Mouse (Mus musculus) gastrocnemius, adult 2 months (tissue): ENCODE results near the gene Setx. TPM values are rescaled to one million over a fixed set of nuclear protein-coding genes. Genes with fewer than 3 reads are reported as not detected.

ENCODE experiments used
- DNase-seq: peaks from one replicate; pipeline ENCODE4 v3.0.0; 2022
- H3K27ac ChIP-seq: fragments of 200-600 bp; 2 replicates; pipeline ENCODE4 v1.8.1; 2022; ENCODE audit warnings: mild to moderate bottlenecking
- H3K4me3 ChIP-seq: fragments of 200-600 bp; 2 replicates; pipeline ENCODE4 v1.8.1; 2022; ENCODE audit warnings: mild to moderate bottlenecking, moderate library complexity
- CTCF ChIP-seq: fragments of 200-600 bp; IDR thresholded peaks from 2 replicates; pipeline ENCODE4 v1.8.1; 2022; ENCODE audit warnings: antibody characterized with exemption, mild to moderate bottlenecking, moderate library complexity
- intact Hi-C: fragments of 180-260 bp; cut with DNase I; formaldehyde crosslinking; loops from one replicate; pipeline ENCODE4 v1.15.1; 2025
- total RNA-seq, 2 experiments: library from RNA; stranded (reverse); gene quantifications; 2 replicates each; pipeline ENCODE4 v1.2.3; 2021

Gene Setx
- total RNA-seq, 2 experiments from 2014 or later = 25.0 to 32.9 TPM

DNA sequence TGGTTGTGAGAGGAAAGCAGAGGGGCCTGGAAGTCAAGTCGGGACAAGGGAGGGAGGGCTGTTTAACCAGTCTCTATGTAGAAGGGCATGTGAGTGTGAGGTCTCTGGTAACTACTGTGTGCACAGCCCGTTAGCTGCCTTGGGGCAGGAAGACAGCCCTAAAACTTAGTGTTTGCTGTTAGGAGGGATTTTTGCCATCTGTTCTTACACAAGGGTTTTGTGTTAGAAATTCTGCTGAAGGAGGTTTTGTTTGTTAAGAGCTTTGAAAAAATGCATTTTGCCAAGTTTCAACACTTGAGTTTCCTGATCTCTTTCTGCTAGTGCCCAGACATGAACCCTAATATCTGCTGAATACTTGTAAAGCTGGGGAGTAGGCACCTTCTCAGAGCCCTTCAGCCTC is 57.1 kb downstream of the Setx start:
- TF ChIP-seq CTCF = no peak
- Histone ChIP-seq H3K27ac (0 out of 2 replicates have a peak overlapping the region, but pooled peaks have one; percentile 9), H3K4me3 (no peak overlapping the region)
- intact Hi-C loops = no loop called here
- no peak for DNase-seq

DNA sequence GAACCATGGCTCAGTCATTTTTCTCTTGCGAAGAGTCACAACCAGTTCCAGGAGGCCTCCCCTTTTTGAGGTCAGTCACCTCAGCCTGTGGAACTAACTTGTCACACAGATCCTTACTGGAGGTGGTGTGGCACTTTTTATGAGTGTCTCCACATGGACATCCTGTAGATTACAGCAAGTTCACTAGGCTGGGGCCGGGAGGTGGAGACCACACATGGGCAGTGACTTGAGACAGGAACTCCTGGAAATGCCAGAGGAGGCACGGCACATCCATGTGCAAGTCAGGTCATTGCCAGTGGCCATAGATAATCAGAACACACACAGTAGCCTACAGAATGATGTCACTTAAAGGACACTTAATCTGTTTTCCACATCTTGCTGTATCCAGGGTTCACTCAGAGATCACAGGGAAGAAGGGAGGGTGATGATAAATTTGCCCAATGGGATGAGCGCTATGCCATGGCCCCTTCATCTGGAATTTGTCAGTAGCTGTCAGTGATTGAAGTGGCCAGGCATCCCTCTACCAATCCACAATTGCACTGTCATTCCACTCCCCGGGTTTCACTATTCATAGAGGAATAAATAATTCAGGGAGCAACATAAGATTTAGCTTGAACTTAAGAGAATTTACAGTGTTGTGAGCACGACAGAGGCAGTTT is 59.4 kb downstream of the Setx start:
- DNase-seq = no peak
- no peak for TF ChIP-seq CTCF
- no peak overlapping the region for H3K4me3 ChIP-seq
- no peak overlapping the region for H3K27ac ChIP-seq
- intact Hi-C loops = no loop called here

DNA sequence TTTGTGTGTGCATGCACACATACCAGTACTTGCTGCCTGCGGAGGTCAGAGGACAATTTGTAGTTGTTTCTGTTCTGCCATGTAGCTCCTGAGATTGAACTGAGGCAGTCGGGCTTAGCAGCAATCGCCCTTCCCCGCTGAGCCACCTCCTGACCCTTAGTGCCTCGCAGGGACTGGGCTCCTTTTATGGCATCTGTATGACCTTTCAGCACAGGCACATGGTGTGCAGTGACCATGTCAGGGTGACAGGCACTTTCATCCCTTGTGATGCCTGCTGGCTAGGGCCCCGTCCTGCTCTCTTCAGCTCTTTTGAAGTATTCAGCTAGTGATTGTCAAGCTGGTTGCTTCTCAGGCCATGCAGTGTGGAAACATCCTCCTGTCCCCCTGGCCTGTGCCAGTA is 62.2 kb downstream of the Setx start:
- intact Hi-C loops = no loop called here

DNA sequence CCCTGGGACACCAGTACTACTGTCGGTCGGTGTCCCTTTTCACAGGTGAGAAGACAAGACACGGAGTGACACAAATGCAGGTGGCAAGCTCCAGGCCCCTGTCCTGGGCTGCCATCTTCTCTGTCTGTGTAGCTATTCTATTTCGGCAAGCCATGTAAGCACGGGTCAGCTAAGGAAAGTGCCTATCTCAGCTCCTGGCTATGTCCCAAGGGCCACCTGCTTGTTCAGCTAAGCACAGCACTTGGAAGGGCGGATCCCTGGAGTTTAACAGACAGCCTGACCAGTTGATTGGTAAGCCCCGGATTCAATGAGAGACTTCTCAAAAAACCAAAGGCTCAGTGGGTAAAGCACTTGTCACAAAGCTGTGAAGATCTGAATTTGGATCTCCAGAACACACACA is 66.4 kb downstream of the Setx start:
- no peak overlapping the region; the same call in 1 of the 2 replicates for H3K4me3 ChIP-seq
- TF ChIP-seq CTCF = no peak
- intact Hi-C loops = no loop called here
- peak; percentile 82 for DNase-seq
- peak overlapping the region; percentile 79 for H3K27ac ChIP-seq

More for the DNA sequence above, 62.2 kb downstream of the Setx start:
- no peak overlapping the region for H3K27ac ChIP-seq
- H3K4me3 ChIP-seq = no peak overlapping the region
- no peak for DNase-seq
- TF ChIP-seq CTCF = no peak

DNA sequence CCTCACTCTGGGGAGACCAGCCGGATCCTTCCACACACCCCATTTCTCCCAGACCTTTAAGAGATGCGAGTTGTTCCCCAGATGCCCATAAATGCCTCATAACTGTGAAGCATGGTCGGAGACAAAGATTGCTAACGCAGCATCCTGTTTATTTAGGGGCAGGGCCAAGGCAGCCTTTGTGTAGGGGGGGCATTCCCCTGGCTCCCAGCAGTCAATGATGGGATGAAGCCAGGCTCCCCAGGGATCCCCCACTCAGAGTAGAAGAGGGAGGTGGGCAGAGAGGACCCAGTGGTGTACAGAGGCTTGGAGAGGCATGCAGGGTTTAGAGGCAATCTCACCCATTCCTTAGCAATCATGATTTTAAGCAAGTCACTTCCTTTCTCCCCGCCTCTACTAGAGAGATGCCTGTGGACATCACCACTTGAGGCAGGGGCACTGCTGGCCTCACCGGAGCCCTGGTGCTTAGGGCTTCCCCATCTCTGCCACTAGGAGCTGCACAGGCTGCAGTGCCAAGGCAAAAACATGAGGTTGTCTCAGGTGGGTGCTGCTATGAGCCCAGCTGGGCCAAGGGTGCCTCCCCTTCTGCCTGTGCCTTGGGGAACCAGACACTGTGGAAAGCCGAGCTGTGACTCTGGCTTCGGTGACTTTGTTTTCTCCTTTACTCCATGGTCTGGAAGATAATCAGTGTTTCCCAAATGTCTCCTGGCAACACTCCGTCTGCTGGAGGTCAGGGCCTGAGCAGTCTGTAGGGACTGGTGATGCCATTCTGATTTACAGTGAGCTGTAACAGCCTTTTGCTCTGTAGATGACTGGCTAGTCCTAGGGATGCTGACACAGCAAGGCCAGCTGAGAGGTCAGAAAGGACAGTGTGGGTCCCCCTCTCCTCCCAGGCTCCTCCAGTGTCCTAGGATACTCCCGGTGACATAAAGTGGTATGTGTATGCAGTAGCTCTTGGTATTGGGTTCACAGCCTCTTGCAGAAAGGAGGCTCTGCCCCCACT is 67.5 kb downstream of the Setx start:
- H3K27ac ChIP-seq = peak overlapping the region; percentile 79; the same call in 1 of the 2 replicates
- no peak overlapping the region for H3K4me3 ChIP-seq
- intact Hi-C loops = no loop called here
- peak; percentile 20 for DNase-seq
- TF ChIP-seq CTCF = no peak

DNA sequence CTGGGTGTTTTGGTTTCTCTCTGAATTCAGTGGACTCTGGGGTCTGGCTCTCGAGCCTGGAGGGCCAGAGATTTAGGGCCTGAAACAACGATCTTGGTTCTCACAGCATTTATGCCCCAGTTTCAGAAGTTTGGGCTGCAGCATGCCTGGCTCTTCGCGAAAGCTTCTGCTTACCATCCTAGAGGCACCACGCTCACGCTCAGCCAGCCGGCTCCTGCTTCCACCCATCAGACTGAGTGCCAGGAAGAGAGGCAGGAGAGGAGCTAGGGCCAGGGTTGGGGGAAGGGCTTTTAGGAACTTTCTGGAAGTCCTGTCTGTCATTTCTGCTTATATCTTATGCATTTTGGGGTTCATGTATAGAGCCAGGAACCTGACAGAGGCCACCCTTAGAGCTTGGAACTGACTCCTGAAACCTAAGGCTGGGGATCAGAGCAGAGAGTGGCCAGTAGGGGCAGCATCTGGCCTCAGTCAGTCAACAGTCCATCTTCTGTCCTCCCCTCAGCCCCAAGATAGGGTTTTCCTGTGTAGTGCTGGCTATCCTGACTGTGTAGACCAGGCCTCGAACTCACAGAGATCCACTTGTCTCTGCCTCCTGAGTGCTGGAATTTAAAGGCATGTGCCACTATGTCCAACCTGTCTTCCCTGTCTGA is 68.8 kb downstream of the Setx start:
- intact Hi-C loops = no loop called here
- no peak for DNase-seq
- peak; percentile 45 for TF ChIP-seq CTCF

DNA sequence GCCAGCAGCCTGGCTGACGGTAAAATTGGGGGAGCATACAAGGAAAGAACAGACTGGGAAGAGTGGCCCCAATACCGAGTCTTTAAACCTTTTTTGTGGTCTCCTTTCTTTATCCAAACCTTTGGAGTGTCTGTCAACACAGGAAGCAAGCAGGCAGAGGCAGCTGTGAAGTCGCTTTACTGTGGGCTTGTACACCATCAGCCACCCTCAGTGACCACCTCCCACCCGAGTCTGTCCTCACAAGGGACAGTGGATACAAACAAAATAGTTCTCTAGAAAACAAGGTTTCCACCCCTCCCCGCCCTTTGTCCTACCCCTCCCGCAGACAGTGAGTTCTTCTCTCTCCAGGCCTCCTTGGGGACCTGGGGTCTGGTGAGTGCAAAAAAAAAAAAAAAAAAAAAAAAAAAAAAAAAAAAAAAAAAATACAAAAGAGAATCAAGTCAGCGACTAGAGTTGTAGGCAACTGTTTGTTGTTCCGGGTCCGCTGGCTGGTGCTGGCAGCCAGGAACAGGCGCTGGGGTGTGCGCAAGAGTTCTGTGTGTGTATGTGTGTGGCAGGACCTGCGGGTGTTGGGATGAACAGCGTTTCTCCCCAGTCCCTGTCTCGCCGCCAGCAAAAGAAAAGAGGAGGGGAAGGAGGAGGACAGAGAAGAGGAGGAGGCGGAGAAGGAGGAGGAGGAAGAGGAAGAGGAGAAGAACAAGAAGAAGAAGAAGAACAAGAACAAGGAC is 70.0 kb downstream of the Setx start:
- DNase-seq = peak; percentile 46
- intact Hi-C loops = no loop called here
- Histone ChIP-seq H3K27ac (no peak overlapping the region), H3K4me3 (peak overlapping the region; percentile 78)
- TF ChIP-seq CTCF = no peak

More for the DNA sequence above, 68.8 kb downstream of the Setx start:
- Histone ChIP-seq H3K27ac (no peak overlapping the region; the same call in 1 of the 2 replicates), H3K4me3 (no peak overlapping the region)

DNA sequence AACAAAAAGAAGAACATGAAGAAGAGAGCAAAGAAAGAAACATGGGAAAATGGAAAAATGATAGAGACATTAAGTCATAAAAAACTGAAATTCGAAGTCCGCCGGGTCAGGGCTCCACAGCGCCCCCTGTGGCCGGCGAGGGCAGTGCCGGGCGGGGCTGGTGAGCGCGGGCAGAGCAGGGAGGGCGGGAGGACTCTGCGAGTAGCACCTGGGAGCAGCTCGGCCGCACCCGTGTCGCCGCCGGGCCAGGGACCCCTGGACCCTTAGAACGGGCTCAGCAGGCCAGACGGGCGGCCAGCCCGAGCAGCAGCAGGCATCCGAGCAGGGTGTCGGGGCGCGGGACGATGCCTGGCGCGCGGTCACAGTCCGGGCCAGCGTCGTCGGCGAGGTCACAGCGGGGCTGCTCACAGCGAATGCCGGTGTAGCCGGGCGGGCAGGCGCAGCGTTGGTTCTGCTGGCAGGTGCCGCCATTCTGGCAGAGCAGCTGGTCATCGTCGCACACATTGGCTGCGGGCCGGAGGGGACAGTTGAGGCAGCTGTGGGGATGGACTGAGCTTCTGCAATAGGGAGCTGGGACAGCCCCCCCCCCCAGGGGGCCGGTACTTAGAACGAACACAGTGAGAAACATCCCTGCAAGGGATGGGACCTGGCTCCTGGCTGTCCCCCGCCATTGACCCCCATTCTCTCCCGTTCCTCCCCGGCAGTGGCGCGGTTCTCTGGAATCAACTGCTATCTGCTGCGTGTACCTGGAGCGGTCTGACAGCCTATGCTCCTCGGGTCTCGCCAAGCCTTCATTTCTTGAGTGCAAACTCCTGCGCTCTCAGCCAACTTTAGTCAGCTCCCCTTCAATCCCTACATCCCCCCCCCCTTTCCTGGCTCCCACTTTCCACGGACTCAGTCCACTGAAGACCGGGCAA is 70.8 kb downstream of the Setx start:
- peak; percentile 99; the same call in 1 of the 2 replicates for TF ChIP-seq CTCF
- H3K27ac ChIP-seq = peak overlapping the region; percentile 64
- intact Hi-C loops = loop anchor here (5.0 kb wide), 1 partner anchor 222 kb away; no protein-coding TSS in a partner anchor
- H3K4me3 ChIP-seq = peak overlapping the region; percentile 78
- DNase-seq = peak; percentile 87

DNA sequence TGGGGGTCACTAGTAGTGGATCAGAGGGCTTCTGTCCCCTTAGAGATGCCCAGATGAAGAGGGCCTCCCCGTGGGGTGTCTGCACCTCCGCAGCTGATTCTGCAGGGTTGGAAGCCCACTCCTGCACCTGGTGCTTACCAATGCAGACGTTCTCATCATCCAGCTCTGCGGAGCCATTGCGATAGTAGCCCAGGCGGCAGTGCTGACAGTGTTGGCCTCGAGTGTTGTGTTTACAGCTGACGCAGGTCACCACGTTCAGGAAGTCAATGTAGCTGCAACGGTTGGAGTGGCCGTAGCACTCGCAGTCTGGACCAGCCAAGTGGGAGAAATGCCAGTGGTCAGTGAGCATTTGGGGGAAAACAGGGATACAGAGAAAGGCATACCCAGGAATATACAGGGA is 72.9 kb downstream of the Setx start:
- intact Hi-C loops = loop anchor here (5.0 kb wide), 1 partner anchor 220 kb away; no protein-coding TSS in a partner anchor
- DNase-seq = no peak
- TF ChIP-seq CTCF = no peak
- Histone ChIP-seq H3K27ac (no peak overlapping the region), H3K4me3 (no peak overlapping the region)

DNA sequence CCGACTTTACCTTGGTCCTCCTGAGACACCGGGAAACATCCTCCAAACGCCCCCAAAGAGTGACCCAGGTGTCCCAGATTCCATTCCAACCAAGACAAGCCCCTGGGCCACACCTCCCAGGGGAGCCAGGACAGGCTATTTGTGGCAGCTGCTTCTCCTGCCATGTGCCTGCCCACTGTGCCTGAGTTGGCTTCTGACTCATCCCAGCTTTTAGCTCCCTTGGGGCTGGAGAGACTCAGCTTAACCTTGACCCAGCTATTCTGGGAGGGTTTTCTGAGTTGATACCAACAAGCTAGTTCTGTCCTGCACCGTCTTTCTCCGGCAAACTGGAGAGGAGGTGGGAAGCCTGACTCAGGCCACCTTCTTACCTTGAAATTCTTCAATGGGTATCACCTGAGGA is 74.5 kb downstream of the Setx start:
- intact Hi-C loops = loop anchor here (5.0 kb wide), 1 partner anchor 219 kb away; no protein-coding TSS in a partner anchor
- DNase-seq = peak; percentile 71
- peak overlapping the region; percentile 55 for H3K4me3 ChIP-seq
- TF ChIP-seq CTCF = no peak
- H3K27ac ChIP-seq = peak overlapping the region; percentile 86

DNA sequence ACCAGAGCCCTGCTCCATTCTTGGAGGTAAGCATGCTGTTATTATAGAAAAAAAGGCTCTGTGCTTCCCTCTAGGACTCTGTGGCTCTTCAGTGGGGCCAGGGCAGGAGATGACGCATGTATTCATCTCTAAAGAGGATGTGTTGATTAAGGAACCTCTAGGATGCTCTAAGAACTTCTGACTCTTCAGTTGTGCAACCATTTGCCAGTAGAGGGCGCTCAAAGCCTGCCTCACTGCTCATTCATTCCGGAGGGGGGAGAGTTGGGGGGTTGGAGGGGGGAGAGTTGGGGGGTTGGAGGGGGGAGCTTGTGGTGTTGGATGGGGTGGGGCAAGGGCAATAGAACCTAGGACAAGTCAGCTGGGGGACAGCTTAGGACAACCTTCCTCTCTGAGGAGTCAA is 75.9 kb downstream of the Setx start:
- H3K27ac ChIP-seq = no peak overlapping the region
- no peak overlapping the region for H3K4me3 ChIP-seq
- TF ChIP-seq CTCF = peak; percentile 60
- intact Hi-C loops = loop anchor here (2.0 to 5.0 kb wide), 2 partner anchors 217 to 355 kb away; no protein-coding TSS in a partner anchor
- peak; percentile 65 for DNase-seq
